Mouse (Mus musculus) bone marrow macrophage, adult 2 months (primary cell): ENCODE results near the gene Dnm3.

Source experiments
- CTCF ChIP-seq: IDR thresholded peaks from 2 replicates; pipeline ENCODE4 v1.5.1; 2012; ENCODE audit warnings: low read depth, mild to moderate bottlenecking, low read length, moderate library complexity
- POLR2A ChIP-seq: IDR thresholded peaks from 2 replicates; pipeline ENCODE4 v1.6.1; 2012; ENCODE audit warnings: mild to moderate bottlenecking, low read depth, low read length, borderline replicate concordance

DNA sequence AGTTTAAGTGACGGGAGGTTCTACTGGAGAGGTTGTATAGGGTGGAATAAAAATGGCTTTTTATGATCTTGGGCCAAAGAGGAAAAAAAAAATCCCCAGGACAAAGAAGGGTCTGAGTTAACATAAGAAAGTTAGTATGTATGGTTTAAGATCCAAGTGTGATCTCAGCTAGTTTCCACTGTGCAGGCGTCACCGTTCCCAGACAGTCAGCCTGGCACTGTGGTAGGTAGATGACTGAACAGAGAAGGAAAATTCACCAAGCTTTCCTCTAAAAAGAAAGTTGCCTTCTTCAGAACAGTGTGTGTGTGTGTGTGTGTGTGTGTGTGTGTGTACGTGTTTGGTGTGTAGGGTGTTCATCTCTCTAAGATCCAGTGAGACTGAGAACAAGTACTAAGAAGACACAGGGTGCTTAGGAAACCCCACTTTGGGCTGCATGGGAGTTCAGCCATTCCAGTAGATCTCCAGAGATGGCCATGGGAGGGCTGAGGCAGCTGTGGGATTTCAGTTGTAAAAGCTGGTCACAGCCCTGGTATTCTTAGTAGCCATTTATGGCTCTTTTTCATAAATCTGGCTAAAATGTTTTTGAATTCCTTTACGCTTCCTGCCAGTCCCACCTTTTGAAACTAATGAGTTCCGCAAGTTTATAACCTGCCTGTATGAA lies 441.9 kb downstream of the Dnm3 start:
- TF ChIP-seq POLR2A: no peak
- no peak for TF ChIP-seq CTCF
